Mouse (Mus musculus): ENCODE results near the gene Cd247.

The Cd247 gene

DNA sequence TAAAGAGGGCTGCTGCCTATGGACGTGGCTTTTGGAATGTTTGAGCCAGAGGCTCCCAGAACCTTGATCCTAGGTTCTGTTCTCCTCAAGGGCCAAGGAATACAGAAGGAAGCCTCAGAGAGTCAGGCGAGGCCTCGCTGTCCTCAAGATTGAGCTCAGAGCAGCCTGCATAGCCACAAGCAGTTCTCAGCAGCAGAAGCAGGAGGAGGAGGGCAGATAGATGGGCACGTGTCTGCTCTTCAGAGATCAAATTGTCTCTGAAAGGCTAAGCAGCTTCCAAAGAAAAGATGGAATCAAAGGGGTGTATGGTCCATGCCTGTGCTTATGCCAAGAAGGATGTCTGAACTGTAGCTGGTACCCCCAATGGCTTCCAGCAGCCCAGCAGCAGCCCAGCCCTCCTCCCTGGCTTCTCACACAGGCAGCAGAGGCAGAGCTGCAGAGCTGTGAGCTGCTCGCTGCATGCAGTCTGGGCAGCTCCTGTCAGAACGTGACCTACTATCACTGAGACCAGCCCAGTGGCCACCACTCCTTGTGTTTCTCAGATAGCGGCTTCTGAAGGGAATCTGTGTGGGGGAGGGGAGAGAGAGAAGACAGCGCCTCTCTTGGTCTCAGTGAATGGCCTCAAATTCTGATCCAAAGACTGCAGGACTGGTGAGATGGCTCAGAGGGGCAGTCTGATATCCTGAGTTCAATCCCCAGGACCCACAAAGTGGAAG lies 29.8 kb downstream of the Cd247 start:
- DNase-seq (ENCODE audit: low read depth, low spot score): no peak

DNA sequence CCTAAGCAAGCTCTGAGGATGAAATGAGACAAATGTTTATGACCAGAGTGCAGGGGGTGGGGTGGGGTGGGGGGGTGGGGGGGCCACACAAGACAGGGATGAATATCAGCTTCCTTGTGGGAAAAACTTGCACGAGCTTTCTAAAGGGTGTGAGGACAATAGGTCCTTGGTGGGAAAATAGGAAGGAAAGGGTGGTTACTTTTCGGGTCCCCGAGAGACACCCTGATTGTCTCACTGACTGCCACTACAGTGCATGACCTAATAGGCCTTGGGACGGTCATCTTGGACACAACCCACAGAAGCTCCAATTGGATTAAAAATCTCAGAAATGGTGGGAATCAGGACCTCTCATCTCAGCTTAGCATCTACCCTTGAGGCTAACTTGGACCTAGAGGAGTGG lies 30.7 kb downstream of the Cd247 start:
- no peak for DNase-seq (ENCODE audit: low read depth, low spot score)

DNA sequence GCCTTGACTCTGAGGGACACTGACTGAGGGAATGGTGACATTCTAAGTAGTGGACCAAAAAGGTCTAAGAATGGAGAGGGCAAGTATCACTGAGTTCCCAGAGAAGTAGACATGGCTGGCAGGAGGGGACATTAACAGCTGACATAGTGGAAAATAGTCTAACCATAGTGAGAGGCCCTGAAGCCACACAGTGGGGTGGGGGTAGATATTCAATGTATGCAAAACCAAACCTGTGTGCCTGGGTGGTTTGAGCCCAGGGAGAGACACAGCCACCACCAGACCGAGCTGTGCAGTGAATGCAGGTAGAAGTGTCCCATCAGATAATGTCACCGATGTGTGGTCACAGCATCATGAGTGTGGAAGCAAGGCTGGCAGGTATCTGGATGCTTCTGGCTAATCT lies 33.5 kb downstream of the Cd247 start:
- no peak for DNase-seq (ENCODE audit: low read depth, low spot score)

DNA sequence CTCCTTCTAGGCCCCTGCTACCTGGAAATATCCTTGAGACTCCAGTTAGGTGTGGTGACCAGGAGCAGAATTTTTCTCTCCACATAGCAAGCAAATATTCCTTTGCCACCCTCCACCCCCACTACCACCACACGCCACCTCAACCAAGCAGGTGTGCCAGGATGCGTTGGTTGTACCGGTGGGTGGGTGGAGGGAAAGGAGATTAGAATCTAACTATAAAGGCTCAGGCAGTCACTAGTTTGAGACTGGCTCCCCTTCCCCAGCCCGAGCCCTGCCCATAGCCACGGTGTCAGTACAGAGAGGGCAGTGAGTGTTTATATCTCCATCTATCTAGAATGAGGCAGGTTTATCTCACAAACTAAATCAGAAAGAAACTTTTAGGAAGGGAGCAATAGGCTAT lies 39.7 kb downstream of the Cd247 start:
- no peak for DNase-seq (ENCODE audit: low read depth, low spot score)

DNA sequence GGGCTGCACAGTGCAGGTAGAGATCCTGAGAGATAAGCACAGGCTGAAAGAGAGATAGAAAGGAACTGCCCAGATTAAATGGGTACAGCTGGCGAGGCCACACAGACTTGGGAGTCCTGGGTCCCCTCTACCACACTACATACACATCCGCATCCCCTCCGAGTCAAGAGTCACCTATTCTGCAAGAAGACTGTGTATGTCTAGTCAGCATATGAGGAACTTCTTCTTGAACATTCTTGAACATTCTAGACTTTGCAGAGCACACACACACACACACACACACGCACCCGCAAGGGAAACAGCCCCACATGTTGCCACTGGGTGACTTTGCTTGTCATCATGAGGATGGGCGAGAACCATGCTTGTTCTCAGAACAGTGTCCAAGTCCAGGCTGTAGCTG lies 40.1 kb downstream of the Cd247 start:
- no peak for DNase-seq (ENCODE audit: low read depth, low spot score)

DNA sequence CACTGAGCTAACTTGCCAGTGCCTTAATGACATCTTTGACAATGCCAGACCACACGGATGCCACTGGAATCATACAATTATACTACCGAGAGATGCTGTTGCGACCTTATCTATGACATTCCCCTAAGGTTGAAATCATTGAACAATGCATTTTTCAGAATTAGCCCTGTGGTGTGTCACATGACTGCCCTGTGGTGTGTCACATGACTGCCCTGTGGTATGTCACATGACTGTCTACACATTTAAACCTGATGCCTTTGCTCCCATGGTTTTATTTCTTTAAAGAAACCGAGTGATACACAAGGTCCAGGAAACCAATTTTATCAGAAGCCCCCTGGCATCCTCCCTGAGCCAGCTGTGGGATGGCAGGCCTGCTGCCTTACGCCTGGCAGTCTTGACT lies 41.4 kb downstream of the Cd247 start:
- DNase-seq (ENCODE audit: low read depth, low spot score): no peak

DNA sequence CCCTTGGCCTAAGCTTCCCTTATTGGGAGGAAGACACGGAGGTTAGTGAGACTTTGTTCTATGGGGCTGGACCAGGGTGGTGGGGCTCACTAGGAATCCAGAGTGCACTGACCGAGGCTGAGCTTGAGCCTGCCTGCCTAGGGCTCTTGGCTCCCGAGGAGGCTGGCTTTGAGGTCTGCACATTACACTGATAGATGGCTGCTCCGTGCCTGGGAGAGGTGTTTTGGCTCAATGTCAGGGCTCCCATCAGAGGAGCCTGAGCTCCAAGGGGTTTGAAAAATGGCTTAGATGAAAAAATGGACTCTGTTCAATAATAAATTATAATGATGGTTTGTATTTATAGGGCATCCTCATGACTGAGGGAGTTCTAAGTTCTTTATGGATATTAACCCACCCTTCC lies 44.8 kb downstream of the Cd247 start:
- DNase-seq (ENCODE audit: low read depth, low spot score): no peak

DNA sequence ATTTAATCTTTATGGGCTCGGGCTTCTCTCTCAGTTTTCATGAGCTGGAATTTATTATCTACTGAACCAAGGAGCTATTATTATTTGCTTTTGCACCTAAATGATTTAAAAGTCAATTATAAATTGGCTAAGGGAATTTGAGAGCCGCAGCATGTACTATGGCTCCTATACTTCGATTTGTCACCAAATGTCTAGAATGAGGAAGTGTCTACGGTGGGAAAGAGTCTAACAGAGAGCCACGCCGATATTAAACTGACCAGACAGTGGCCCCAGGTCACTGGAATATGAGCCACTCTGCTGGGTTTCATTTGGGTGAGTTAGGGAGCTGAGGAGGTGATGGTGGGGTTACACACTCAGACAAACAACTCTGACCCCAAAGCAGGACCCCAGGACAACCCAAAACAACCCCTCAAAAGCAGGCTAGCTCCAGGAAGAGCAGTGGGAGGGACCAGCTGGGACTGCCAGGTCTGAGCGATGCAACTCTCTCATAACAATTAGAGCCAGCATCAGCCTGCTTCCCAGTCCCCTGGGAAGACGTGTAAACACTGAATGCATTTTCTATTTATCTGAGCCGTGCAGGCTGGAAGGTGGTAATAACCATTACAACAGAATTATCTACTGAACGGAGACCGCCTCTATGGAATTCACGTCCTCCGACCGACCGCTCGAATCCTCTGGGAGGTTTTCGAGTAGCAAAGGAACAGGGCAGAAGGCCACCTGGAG lies 45.6 kb downstream of the Cd247 start:
- DNase-seq (ENCODE audit: low read depth, low spot score): peak; percentile 48

DNA sequence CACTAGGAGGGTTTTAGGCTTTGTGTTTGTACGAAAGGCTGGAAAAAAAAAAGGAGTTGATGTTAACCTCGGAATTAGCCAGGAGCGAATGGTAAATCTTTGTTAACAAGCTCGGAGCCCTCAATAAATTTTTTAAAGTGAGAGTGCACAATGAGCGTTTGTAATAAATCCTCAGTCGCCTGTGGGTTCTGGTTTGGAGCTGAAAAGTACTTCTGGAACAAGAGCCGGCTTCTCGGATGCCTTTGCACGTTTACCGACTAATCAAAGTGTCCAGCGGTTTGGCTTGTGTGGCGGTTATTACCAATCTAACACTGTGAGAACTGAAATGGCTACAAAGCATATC lies 46.1 kb downstream of the Cd247 start:
- DNase-seq (ENCODE audit: low read depth, low spot score): no peak

DNA sequence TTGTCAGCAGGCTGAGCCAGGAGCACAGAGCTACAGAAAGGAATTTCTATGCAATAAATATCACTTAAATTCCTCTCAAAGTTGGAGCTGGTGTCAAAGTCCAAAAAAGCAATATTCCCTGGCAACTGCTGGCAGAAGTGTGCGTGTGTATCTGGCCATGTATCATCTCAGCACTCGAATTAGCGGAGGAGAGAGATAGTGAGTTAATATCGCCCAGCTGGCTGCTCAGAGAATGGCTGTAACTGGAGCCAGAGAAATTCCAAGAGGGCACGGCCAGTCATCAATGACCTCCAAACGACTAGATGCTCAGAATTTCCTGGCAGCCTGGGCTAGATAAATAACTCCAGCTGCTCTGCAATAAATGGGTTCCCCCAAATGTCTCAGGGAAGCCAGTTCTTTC lies 48.0 kb downstream of the Cd247 start:
- DNase-seq (ENCODE audit: low read depth, low spot score): no peak

DNA sequence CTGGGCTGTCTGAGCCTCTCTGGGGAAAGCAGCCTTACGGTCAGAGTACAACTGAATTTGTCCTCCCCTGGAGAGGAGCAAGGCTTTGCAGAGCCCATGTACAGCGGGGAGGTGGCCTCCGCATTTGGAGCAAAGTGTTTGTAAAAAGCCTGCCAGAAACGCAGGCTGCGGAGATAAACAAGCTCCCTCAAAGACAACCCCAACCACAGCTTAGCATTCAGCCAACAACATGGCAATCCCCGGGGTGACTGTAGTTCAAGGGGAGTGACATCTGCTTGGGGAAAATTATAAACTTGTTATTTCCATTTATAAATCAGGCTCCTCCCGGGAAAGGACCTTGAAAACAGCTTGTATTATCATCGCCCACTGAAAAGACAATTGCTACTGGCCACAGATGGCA lies 49.1 kb downstream of the Cd247 start:
- DNase-seq (ENCODE audit: low read depth, low spot score): no peak

DNA sequence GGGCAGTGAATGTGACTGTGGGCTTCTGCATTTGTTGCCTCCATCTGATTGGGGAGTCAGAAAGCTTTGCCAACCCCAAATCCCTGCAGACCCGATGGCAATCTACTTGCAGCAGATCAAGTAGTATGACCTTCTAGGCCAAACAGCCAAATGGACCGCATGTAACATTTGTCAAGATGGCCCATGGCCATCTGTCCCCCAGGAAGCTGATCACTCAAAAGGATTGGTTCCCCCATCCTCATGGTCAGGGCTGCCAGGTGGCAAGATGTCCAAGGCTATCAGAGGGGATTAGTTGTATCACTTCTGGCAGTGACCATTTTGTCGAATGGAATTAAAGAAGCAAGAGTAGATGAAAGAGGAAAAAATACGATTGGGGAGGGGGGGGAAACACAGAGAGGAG lies 50.7 kb downstream of the Cd247 start:
- DNase-seq (ENCODE audit: low read depth, low spot score): no peak

DNA sequence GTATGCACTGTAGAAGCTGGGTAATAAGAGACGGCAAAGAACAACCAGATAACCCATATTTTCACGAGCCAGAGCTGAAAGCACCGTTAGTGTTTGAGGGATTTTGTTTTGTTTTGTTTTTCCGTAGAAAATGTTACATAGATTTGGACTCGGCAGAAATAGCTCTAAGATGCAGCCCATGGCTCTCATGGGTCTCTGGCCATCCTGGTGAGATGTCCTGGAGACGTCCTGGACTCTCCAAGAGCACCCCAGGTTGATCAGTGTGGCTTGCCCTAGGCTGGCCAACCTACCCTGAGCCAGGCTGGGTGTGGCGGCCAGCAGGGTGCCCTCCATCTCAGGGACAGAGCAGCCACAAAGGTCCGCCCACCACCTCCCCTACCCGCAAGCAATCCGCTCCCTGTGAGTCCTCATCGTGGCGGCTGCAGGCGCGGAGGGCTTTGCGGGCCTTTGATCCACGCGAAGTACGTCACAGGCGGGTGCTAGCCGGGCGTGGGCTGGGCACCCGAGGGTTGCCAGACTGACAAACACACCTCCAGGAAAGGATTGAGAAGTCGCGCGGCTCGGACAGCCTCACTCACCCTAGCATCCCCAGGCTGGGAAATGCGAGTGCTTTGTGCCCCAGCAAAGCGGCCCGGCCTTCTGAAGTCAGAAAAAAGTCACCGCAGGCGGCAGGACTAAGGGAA lies 52.2 kb downstream of the Cd247 start:
- peak; percentile 28 for DNase-seq (ENCODE audit: low read depth, low spot score)

DNA sequence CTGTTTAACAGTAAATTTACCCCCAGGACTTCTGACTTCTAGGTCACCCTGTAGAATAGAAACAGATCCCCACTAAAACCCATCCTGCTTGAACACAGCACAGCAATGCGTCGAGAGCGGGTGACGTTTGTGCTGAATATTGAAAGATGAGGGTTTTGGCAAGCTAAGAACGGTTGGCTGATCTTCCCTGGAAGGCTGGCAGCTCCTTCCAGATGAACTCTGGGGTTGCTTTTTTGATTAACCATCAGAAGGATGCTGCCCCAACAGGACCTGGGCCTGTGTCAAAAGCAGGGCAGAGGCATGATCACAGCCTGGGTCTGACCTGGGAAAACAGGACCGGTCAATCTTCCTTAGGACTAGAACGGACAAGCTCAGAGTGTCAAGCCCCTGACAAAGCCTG lies 53.7 kb downstream of the Cd247 start:
- no peak for DNase-seq (ENCODE audit: low read depth, low spot score)

DNA sequence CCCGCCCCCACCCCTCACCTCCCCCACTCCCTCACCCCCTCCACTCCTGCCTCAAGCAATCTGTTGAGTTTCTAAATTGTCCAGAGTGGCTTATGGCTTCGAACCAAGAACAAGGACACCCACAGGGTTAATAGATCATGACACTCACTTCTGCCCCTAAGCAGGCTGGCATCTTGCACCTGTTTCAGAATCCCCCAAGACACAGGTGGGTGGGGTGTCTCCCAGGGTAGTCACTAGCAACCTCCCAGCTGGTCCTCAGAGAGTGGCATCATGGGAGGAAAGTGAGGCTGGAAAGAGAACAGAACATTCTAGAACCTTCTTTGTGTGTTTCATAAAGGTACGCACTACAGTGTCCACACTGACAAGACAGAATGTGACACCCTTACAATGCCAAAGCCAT lies 55.1 kb downstream of the Cd247 start:
- no peak for DNase-seq (ENCODE audit: low read depth, low spot score)

DNA sequence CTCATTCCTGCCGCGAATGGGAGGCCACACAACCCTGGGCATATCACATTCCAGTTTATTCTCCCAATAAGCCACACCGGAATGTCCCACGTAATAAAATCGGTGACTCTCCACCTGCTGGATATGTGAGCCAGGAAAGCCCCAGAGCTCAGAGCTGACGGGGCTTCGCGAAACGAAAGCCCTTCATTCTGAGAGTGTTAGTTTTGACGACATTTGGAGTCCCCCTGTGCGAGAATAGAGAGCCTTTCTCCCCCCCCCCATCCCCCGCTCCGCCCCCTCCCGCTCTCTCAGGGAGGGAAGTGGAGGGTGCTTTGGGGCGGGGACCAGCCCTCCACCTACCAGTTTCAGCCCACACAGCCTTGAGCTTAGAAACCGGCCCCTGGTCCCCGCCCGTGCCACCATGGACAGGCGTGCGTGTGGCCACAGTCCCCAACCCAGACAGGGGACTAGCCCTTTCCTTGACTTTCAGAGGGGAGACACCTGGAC lies 56.0 kb downstream of the Cd247 start:
- DNase-seq (ENCODE audit: low read depth, low spot score): no peak

DNA sequence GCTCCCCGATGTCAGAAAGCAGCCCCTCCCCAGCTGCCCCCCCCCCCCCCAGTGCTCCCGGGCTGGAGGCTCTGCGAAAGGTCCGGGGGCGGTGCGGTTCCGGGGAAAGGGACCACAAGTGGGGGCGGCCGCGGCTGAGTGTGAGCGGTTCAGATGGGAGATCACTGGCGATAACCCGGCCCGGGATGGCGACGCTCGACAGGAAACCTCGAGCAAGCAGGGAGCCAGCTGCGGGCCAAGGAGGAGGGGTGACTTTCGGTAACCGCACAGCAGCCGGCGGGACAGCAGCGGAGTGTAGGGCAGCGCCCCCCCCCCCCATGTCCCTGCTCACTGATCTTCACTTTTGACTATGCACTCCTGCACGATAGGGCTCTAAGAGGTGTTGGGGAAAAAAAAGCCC lies 56.5 kb downstream of the Cd247 start:
- DNase-seq (ENCODE audit: low read depth, low spot score): no peak

DNA sequence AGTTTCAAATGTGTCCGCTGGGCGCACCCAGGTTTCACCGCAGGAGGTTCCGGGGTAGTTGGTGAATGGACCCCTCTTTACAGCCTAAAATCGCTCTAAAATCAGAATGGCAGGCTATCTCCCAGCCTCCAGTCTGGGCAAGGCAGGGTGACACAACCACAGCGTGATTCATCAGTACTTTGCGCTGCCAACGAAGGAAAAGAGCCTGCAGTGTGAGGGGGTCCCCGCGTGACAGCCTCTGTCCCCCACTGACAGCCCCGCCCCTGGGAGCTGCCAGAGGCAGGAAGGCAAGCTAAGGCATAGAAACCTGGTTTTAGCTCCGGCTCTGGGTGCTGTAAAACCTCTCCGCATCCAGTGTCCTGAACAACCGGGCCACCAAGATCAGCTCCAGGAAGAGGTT lies 56.9 kb downstream of the Cd247 start:
- DNase-seq (ENCODE audit: low read depth, low spot score): no peak

DNA sequence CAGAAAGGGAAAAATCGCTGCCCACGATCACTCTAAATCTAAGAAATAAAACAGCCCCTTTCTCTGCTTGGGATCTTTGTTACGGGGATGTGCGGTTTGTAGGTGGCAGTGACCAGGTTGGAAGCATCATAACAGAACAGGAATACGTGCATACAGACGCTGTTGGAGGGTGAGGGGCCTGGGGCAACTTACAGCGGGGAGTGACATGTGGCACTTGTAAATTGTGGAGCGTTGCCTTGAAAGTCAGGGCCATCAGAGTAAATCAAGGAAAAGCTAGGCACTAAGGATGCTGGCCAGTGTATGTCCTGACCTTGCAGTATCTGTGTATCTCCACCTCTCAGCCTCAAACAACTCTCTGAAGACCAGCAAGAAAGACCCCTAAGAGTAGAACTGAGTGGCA lies 59.9 kb downstream of the Cd247 start:
- no peak for DNase-seq (ENCODE audit: low read depth, low spot score)

DNA sequence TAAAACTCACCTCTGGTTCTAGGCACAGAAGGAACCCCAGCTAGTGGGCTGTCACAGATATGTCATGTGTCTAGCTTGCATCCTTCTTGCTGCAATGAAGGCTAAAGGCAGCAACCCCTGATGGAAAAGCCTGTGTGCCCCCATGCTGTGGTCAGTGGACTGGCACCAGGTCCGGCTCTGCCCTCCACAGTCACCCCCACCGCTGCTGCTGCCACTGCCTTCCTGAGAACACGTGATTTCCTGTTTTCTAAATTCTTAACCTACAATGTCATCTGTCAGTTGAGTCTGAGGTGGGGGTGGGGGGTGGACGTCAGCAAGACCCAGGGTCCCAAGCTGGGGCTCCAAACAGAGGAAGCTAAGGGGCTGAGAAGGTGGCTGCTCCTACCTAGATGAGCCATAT lies 60.4 kb downstream of the Cd247 start:
- no peak for DNase-seq (ENCODE audit: low read depth, low spot score)

DNA sequence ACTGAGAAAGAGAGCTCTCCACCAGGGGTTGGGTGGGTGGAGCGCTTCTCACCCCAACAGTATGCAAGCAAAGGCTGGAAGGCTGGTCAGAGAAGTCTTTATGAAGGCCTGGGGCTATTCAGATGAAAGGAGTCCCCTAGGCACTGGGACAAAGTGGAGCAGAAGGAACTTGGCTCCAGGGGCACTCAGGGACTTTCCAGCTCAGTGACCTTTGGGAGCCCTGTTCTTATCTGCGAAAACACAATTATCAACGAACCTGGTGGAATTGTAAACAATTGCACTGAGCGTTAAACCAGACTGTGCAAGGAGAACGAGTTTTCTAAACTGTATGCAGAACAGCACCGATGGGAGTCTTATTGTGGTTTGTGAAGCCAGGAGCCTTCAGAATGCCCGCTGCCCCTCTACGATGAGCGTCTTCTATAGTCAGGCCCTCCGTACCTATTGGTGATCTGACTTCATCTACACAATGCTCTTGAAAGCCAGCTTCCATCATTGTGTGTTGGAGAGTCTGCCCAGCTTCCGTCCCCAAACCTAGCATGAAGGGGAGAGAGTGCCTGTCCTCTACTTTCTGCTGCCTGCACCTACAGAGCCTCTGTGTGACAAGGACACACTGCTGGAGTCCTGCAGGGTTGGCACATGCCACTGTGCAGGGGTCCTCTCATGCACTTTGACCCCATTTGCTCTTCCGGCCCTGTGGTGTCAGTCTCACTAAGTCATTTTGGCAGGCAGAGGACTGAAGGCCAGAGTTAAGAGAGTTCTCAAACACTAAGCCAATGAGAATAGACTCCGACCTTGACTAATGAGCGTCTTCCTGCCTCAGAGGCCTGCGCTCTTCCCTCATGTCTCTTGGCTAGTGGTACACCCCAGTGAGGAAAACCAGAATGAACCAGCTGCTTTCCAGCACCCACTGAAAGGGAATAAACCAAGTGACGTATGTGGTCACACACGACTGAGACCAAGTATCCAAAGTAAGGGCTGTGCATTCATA lies 61.3 kb downstream of the Cd247 start:
- DNase-seq (ENCODE audit: low read depth, low spot score): no peak

DNA sequence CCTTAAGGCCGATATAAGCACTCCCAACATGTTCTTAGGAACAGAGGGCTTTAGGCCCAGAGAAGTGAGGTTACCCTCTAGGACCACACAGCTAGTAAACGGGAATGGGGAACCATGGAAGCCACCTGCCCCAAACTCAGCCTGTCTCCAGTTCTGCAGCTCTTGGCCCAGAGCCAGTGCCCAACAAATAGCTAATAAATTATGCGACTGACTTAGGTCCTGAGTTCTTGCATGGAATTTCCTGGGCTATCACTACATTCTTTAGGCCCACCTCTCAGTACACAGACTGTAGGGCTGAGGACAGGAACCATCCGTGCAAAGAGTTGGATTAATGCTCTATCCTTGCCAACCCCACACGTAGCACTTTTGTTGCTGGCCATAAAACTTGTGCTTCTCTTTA lies 63.6 kb downstream of the Cd247 start:
- DNase-seq (ENCODE audit: low read depth, low spot score): no peak
